Mouse (Mus musculus): ENCODE data around the gene Camk2b. TPM values are rescaled to one million over a fixed set of nuclear protein-coding genes. Genes with fewer than 3 reads are reported as not detected.
"Not testable (repeated sequence)": the region's sequence is repeated elsewhere in the genome, so short reads cannot be mapped to it uniquely, and the experiment has no call there.

The Camk2b gene
- total RNA-seq (2014; fragmentation: Nextera tagmentation) (1.0 and 2.5 TPM in 2 replicates), total RNA-seq (2017) (1.8 and 2.7 TPM in 2 replicates)

GRCm38 (mm10) chr11:6066176-6066575 lies at the start of gene Camk2b:
Gene Camk2b, minus strand, starts transcription at chr11:6066362.
- ATAC-seq (replicated peaks; ENCODE audit: poor library complexity, severe bottlenecking): no peak

- ATAC-seq (replicated peaks; ENCODE audit: poor library complexity, severe bottlenecking): no peak
These were observed 45.7 kb upstream of the Camk2b start for GRCm38 (mm10) chr11:6111734-6112484.

- ATAC-seq (replicated peaks; ENCODE audit: poor library complexity, severe bottlenecking): no peak
These were observed 43.8 kb upstream of the Camk2b start for GRCm38 (mm10) chr11:6109990-6110389.

- ATAC-seq (replicated peaks; ENCODE audit: poor library complexity, severe bottlenecking): no peak
These were observed 42.1 kb upstream of the Camk2b start for GRCm38 (mm10) chr11:6108296-6108695.

GRCm38 (mm10) chr11:6107722-6108121 lies 41.6 kb upstream of the Camk2b start:
- no peak for ATAC-seq (replicated peaks; ENCODE audit: poor library complexity, severe bottlenecking)

- no peak for ATAC-seq (replicated peaks; ENCODE audit: poor library complexity, severe bottlenecking)
These were observed 38.6 kb upstream of the Camk2b start for GRCm38 (mm10) chr11:6104734-6105133.

GRCm38 (mm10) chr11:6096637-6097036 lies 30.5 kb upstream of the Camk2b start:
- ATAC-seq (replicated peaks; ENCODE audit: poor library complexity, severe bottlenecking): not testable (repeated sequence)

- no peak for ATAC-seq (replicated peaks; ENCODE audit: poor library complexity, severe bottlenecking)
These were observed 20.8 kb upstream of the Camk2b start for GRCm38 (mm10) chr11:6086991-6087390.

- ATAC-seq (replicated peaks; ENCODE audit: poor library complexity, severe bottlenecking): no peak
These were observed 12.6 kb upstream of the Camk2b start for GRCm38 (mm10) chr11:6078737-6079136.

GRCm38 (mm10) chr11:6075618-6076066 lies 9.5 kb upstream of the Camk2b start:
- ATAC-seq (replicated peaks; ENCODE audit: poor library complexity, severe bottlenecking): no peak

GRCm38 (mm10) chr11:6068181-6068957 lies 2.2 kb upstream of the Camk2b start:
- no peak for ATAC-seq (replicated peaks; ENCODE audit: poor library complexity, severe bottlenecking)

GRCm38 (mm10) chr11:6067160-6067559 lies 998 bp upstream of the Camk2b start:
- no peak for ATAC-seq (replicated peaks; ENCODE audit: poor library complexity, severe bottlenecking)

- peak; percentile 17; the same call in 1 of the 2 replicates for ATAC-seq (replicated peaks; ENCODE audit: poor library complexity, severe bottlenecking)
These were observed 526 bp downstream of the Camk2b start for GRCm38 (mm10) chr11:6065551-6066121.

- ATAC-seq (replicated peaks; ENCODE audit: poor library complexity, severe bottlenecking): no peak
These were observed 1.1 kb downstream of the Camk2b start for GRCm38 (mm10) chr11:6065046-6065521.

GRCm38 (mm10) chr11:6064215-6065045 lies 1.7 kb downstream of the Camk2b start:
- no peak for ATAC-seq (replicated peaks; ENCODE audit: poor library complexity, severe bottlenecking)

- no peak for ATAC-seq (replicated peaks; ENCODE audit: poor library complexity, severe bottlenecking)
These were observed 2.5 kb downstream of the Camk2b start for GRCm38 (mm10) chr11:6063501-6064214.

GRCm38 (mm10) chr11:6063065-6063464 lies 3.1 kb downstream of the Camk2b start:
- ATAC-seq (replicated peaks; ENCODE audit: poor library complexity, severe bottlenecking): no peak

- no peak for ATAC-seq (replicated peaks; ENCODE audit: poor library complexity, severe bottlenecking)
These were observed 3.8 kb downstream of the Camk2b start for GRCm38 (mm10) chr11:6062329-6062728.

- no peak for ATAC-seq (replicated peaks; ENCODE audit: poor library complexity, severe bottlenecking)
These were observed 4.3 kb downstream of the Camk2b start for GRCm38 (mm10) chr11:6061891-6062290.
